22 mouse cellular contexts compared by ENCODE assay signal in the genomic region with DNA sequence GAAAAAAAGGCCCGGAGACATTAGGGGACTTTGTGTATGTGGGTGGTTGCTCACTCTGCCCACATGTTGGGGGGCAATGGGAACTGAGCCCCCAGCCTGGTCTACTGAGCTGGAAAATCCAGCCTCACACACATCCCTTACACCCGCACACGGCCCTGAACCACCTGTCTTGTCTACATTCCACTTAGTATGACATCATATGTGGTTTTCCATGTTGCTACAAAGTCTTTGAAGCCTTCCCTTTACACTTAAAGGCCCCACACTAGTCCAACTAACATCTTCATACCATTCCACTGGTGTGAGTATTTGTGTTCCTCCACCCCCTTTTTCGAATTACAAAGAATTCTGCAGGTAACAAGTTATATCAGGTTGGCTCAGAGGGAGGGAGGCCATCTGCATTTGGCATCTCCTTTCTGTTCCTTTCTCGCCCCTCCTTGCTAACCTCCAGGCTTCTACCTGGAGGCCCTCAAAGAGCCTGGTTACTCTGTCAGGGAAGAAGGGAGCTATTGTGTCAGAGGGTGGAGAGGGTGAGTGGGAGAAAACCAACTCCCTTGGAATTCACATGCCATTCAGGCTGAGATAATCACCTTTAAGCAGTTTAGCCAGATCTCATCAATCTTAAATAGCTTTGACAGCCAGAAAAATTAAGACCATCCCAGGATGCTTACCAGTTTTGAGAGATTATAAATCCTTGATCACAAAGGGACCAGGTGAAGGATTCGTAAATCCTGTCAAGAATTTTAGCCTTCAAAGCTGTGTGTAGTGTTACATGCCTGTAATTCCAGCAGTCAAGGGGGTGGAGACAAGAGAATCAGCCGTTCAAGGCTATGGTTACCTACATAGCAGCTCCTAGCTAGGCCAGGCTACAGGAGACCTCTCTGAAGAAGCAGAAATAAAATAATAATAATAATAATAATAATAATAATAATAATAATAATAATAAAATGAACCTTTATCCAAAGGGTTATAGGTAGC. TPM values are rescaled to one million over a fixed set of nuclear protein-coding genes. Genes with fewer than 3 reads are reported as not detected.
A peak's percentile ranks its signal among the peaks of the same experiment; 100 is the strongest.
DNase-seq lines count a peak whose midpoint lies in the region; ATAC-seq and TF ChIP-seq lines count a peak whose summit lies in the region.
"Had no signal": no experiment of that assay in that cellular context is flagged by ENCODE, and none has a peak within 500 bp of the region (broad histone marks: within the 10 kb centered on the region; RNA-seq: fewer than 3 reads in every experiment).

No protein-coding gene starts in this region.

- H3K4me1 ChIP-seq in lung, embryonic 16.5 days (replicated peaks; ENCODE audit: control insufficient read depth, insufficient read depth, low read length), result peaks cover 3% of the 10 kb centered on the region; the same call in 1 of the 2 replicates
- no peaks in the 10 kb centered on the region for H3K4me1 ChIP-seq in lung, adult 2 months (ENCODE audit: control insufficient read depth, insufficient read depth, low read length)
- H3K4me1 ChIP-seq in embryonic facial prominence, embryonic 15.5 days, result no peaks in the 10 kb centered on the region
- H3K4me1 ChIP-seq: forebrain, embryonic 13.5 days; liver, embryonic 12.5 days had no signal

- peak; percentile 59 for ATAC-seq in lung, embryonic 16.5 days (ENCODE audit: low read depth)
- ATAC-seq in embryonic facial prominence, embryonic 15.5 days (ENCODE audit: insufficient number of reproducible peaks, low FRiP score, low TSS enrichment, low read depth), result 0 out of 2 replicates have a peak, but pooled peaks have one; percentile 29
- ATAC-seq: forebrain, embryonic 13.5 days; liver, embryonic 12.5 days had no signal

- H3K27me3 ChIP-seq in lung, embryonic 16.5 days (ENCODE audit: control insufficient read depth, insufficient read depth, low read depth, low read length), result no peaks in the 10 kb centered on the region
- no peaks in the 10 kb centered on the region for H3K27me3 ChIP-seq in embryonic facial prominence, embryonic 15.5 days
- H3K27me3 ChIP-seq: forebrain, embryonic 13.5 days; hindbrain, embryonic 15.5 days; liver, embryonic 12.5 days; neural tube, embryonic 15.5 days had no signal

- TF ChIP-seq CTCF in lung, adult 2 months (IDR thresholded peaks at IDR 0.05; ENCODE audit: insufficient read depth, low read length), result no peak

- no peak for DNase-seq in lung, adult 2 months
- peak; percentile 44 for DNase-seq in R1 (ENCODE audit: low read depth, low spot score)
- peak; percentile 62 for DNase-seq in retina, postnatal 7 days (ENCODE audit: low read depth, low spot score)
- DNase-seq in c-Kit-positive CD71-positive TER-119-positive erythroid progenitor cells, embryonic 14.5 days (ENCODE audit: low spot score), result no peak
- DNase-seq in kidney, postnatal 25 days, result no peak
- no peak for DNase-seq in spleen, postnatal 14 days (ENCODE audit: low spot score in 2 of 2)
- DNase-seq: adrenal gland, adult 2 months; cerebellum, adult 11-12 months; gastrocnemius, postnatal 14 days; heart, postnatal 36 days; kidney, adult 2 months; lung, postnatal 10 days; thymus, postnatal 25 days had no signal

- no peak overlapping the region for H3K9ac ChIP-seq in lung, embryonic 16.5 days (ENCODE audit: low read length)
- no peak overlapping the region for H3K9ac ChIP-seq in embryonic facial prominence, embryonic 15.5 days
- H3K9ac ChIP-seq: forebrain, embryonic 13.5 days; hindbrain, embryonic 15.5 days; liver, embryonic 12.5 days; neural tube, embryonic 15.5 days had no signal

- no peak overlapping the region for H3K4me2 ChIP-seq in lung, embryonic 16.5 days (ENCODE audit: low read depth, low read length)
- H3K4me2 ChIP-seq in embryonic facial prominence, embryonic 15.5 days (replicated peaks), result no peak overlapping the region
- H3K4me2 ChIP-seq: forebrain, embryonic 13.5 days; heart, embryonic 11.5 days; hindbrain, embryonic 15.5 days; liver, embryonic 12.5 days; neural tube, embryonic 15.5 days had no signal

- H3K9me3 ChIP-seq in lung, embryonic 16.5 days (ENCODE audit: control insufficient read depth, low read length), result no peaks in the 10 kb centered on the region
- H3K9me3 ChIP-seq in embryonic facial prominence, embryonic 15.5 days (replicated peaks), result no peaks in the 10 kb centered on the region
- H3K9me3 ChIP-seq: forebrain, embryonic 13.5 days; G1E; hindbrain, embryonic 15.5 days; liver, embryonic 12.5 days; midbrain, embryonic 10.5 days; neural tube, embryonic 15.5 days had no signal

- peak overlapping the region; percentile 23; the same call in 1 of the 2 replicates for H3K27ac ChIP-seq in lung, embryonic 16.5 days (ENCODE audit: low read length)
- 0 out of 2 replicates have a peak overlapping the region, but pooled peaks have one; percentile 25 for H3K27ac ChIP-seq in embryonic facial prominence, embryonic 15.5 days (replicated peaks)
- H3K27ac ChIP-seq: forebrain, embryonic 13.5 days; hindbrain, embryonic 15.5 days; liver, embryonic 12.5 days; midbrain, embryonic 10.5 days; neural tube, embryonic 15.5 days had no signal

- no peak for TF ChIP-seq POLR2A in lung, adult 2 months (IDR thresholded peaks at IDR 0.05; ENCODE audit: borderline replicate concordance, extremely low read depth, low read depth, low read length)

- no peaks in the 10 kb centered on the region for H3K36me3 ChIP-seq in lung, embryonic 16.5 days (ENCODE audit: control insufficient read depth, insufficient read depth, low read length)
- no peaks in the 10 kb centered on the region for H3K36me3 ChIP-seq in embryonic facial prominence, embryonic 15.5 days
- H3K36me3 ChIP-seq: hindbrain, embryonic 15.5 days; liver, embryonic 12.5 days; midbrain, embryonic 10.5 days; neural tube, embryonic 15.5 days had no signal

- H3K4me3 ChIP-seq in lung, embryonic 16.5 days (ENCODE audit: low read length), result no peak overlapping the region
- no peak overlapping the region for H3K4me3 ChIP-seq in lung, adult 2 months (replicated peaks; ENCODE audit: extremely low read depth, low read depth, low read length)
- H3K4me3 ChIP-seq in embryonic facial prominence, embryonic 15.5 days (replicated peaks), result no peak overlapping the region
- H3K4me3 ChIP-seq: forebrain, embryonic 13.5 days; hindbrain, embryonic 15.5 days; liver, embryonic 12.5 days; midbrain, embryonic 10.5 days; neural tube, embryonic 15.5 days had no signal

- WGBS in lung, embryonic 16.5 days, result 47% methylated on average over 7 of the region's 7 CpGs
- 65% methylated on average over 7 of the region's 7 CpGs for WGBS in lung, adult 2 months
- 45% methylated on average over 7 of the region's 7 CpGs for WGBS in embryonic facial prominence, embryonic 15.5 days

RNA-seq across cellular contexts. Expression of a gene that starts 11.0 kb away (rescaled TPM):
- 88.8 and 92.7 TPM in 2 replicates for polyA plus RNA-seq in lung, embryonic 16.5 days (2015; fragmentation: Nextera tagmentation; extraction: Ambion mirVana)
- polyA plus RNA-seq in lung, adult 2 months (2012; rRNA removed), result 31.5 and 43.5 TPM in 2 replicates
- polyA plus RNA-seq in embryonic facial prominence, embryonic 15.5 days (2015; fragmentation: Nextera tagmentation; extraction: Ambion mirVana), result 97.0 and 98.6 TPM in 2 replicates

Comparison
In these comparisons a context has a peak if more than half of its experiments do, and no peak if none do; other contexts are left out.
1. DNase-seq: peak in R1 (single experiment) and retina, postnatal 7 days (single experiment); none in lung, adult 2 months (single experiment), c-Kit-positive CD71-positive TER-119-positive erythroid progenitor cells, embryonic 14.5 days (single experiment), kidney, postnatal 25 days (0 of 2) and spleen, postnatal 14 days (0 of 2).